Mouse (Mus musculus) myocyte (in vitro differentiated cells): ENCODE measurements at regions not wholly inside any gene's neighbourhood (a gene's known extent, or its start where the extent isn't known, plus 50 kb on each side); places are given as distances from the start of the nearest gene placed in this dataset.

ENCODE experiments used
- H3K27me3 ChIP-seq: one replicate; pipeline ENCODE4 v1.6.1; 2011; ENCODE audit not compliant: control insufficient read depth, insufficient read depth, insufficient read length
- H3K36me3 ChIP-seq: one replicate; pipeline ENCODE4 v1.6.1; 2011; ENCODE audit not compliant: control insufficient read depth, insufficient read depth
- H3K4me2 ChIP-seq: one replicate; pipeline ENCODE4 v1.6.1; 2011; ENCODE audit warnings: low read depth, control low read depth
- H3K4me3 ChIP-seq: one replicate; pipeline ENCODE4 v1.5.1; 2011; ENCODE audit warnings: mild to moderate bottlenecking, control low read depth, moderate library complexity
- H3K79me2 ChIP-seq: one replicate; pipeline ENCODE4 v1.6.1; 2011; ENCODE audit not compliant: control insufficient read depth, insufficient read depth
- H3ac ChIP-seq: one replicate; pipeline ENCODE4 v1.6.1; 2011; ENCODE audit not compliant: control insufficient read depth, insufficient read length
- CEBPB ChIP-seq: IDR thresholded peaks from 2 replicates; pipeline ENCODE4 v1.6.1; 2011; ENCODE audit warnings: mild to moderate bottlenecking, moderate library complexity; ENCODE audit not compliant: poor library complexity, insufficient read depth, severe bottlenecking
- E2F4 ChIP-seq: IDR thresholded peaks from one replicate; pipeline ENCODE4 v1.6.1; 2011; ENCODE audit warnings: mild to moderate bottlenecking, control low read depth, moderate library complexity; ENCODE audit not compliant: insufficient read depth
- MAX ChIP-seq: IDR thresholded peaks from one replicate; pipeline ENCODE4 v1.6.1; 2011; ENCODE audit warnings: low read depth, mild to moderate bottlenecking, control low read depth
- MYOD1 ChIP-seq, 3 experiments: IDR thresholded peaks; one replicate each; pipeline ENCODE4 v1.6.1; 2011; ENCODE audit warnings: control low read depth in 2 of 3, low read depth in 2 of 3, mild to moderate bottlenecking in 2 of 3, moderate library complexity in 1 of 3; ENCODE audit not compliant: insufficient read length in 2 of 3, control insufficient read depth in 1 of 3
- MYOG ChIP-seq, 3 experiments: IDR thresholded peaks; one replicate each; pipeline ENCODE4 v1.6.1; 2011; ENCODE audit warnings: control low read depth in 2 of 3, low read depth in 2 of 3, mild to moderate bottlenecking in 2 of 3; ENCODE audit not compliant: insufficient read length in 2 of 3, control insufficient read depth in 1 of 3, insufficient read depth in 1 of 3
- POLR2A ChIP-seq: IDR thresholded peaks from one replicate; pipeline ENCODE4 v1.6.1; 2011; ENCODE audit warnings: low read depth, mild to moderate bottlenecking, control low read depth, moderate library complexity; ENCODE audit not compliant: insufficient read length
- POLR2AphosphoS2 ChIP-seq: IDR thresholded peaks from one replicate; pipeline ENCODE4 v1.6.1; 2011; ENCODE audit warnings: low read depth, control low read depth; ENCODE audit not compliant: insufficient read length
- REST ChIP-seq: IDR thresholded peaks from one replicate; pipeline ENCODE4 v1.6.1; 2011; ENCODE audit warnings: mild to moderate bottlenecking, control low read depth, moderate library complexity; ENCODE audit not compliant: insufficient read depth, insufficient read length
- SRF ChIP-seq: IDR thresholded peaks from one replicate; pipeline ENCODE4 v1.6.1; 2011; ENCODE audit warnings: low read depth; ENCODE audit not compliant: control insufficient read depth, insufficient read length
- TCF12 ChIP-seq: IDR thresholded peaks from one replicate; pipeline ENCODE4 v1.6.1; 2011; ENCODE audit warnings: mild to moderate bottlenecking, control low read depth; ENCODE audit not compliant: poor library complexity, insufficient read depth, severe bottlenecking
- TCF3 ChIP-seq: IDR thresholded peaks from one replicate; pipeline ENCODE4 v1.6.1; 2011; ENCODE audit warnings: low read depth, control low read depth; ENCODE audit not compliant: insufficient read length
- USF1 ChIP-seq: IDR thresholded peaks from one replicate; pipeline ENCODE4 v1.6.1; 2011; ENCODE audit warnings: low read depth, mild to moderate bottlenecking, control low read depth, moderate library complexity

DNA sequence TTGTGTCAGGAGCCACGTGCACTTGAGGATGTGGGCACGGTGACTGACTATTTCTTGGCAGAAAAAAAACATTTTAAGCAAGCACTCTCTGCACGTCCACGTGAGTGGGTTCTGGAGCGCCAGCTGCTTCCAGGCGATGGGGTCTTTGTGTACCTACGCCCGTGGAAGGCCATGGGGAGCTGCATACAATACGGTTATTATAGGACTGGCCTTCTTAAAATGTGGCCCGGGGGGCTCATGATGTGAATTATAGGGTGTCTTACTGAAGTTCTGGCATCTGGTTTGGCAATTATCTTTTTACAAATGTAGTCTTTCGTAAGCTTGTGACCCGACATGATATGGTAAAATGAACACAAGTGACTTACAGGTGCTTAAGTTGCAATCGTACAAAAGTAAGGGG is 103.5 kb upstream of the Gmds start:
- TF ChIP-seq TCF12 (no peak), REST (no peak), POLR2A (no peak), MYOD1 (IDR thresholded peaks at IDR 0.05; ENCODE audit: control insufficient read depth in 1 of 3, insufficient read length in 2 of 3, low read depth in 2 of 3) (no peak), MAX (no peak), SRF (no peak), CEBPB (no peak), POLR2AphosphoS2 (no peak), TCF3 (no peak), E2F4 (no peak)
- Histone ChIP-seq H3K4me3 (no peak overlapping the region), H3ac (no peak overlapping the region), H3K27me3 (no peaks in the 10 kb centered on the region), H3K79me2 (no peaks in the 10 kb centered on the region), H3K36me3 (no peaks in the 10 kb centered on the region), H3K4me2 (no peak overlapping the region)

DNA sequence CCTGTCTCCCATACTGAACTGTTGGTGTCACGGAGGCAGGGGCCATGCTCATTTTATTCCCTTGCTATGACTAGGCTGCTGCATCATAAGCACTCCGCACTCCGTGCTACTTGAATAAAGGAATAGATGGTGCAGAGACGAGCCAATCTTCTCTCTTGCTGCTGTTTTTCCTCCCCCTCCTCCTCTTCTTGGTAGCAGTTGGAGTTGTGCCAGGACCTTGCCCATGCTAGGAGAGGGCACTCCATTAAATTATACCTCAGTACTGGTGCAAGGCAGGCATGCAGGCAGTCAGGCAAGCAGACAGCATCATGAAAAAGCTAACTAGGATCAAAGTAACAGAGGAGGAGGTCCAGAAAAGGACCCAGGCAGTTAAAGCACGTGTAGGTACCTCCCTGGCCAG is 96.6 kb upstream of the Gmds start:
- TF ChIP-seq CEBPB, result no peak
- no peak for TF ChIP-seq POLR2A
- TF ChIP-seq SRF, result no peak
- no peak for TF ChIP-seq MYOD1 (IDR thresholded peaks at IDR 0.05; ENCODE audit: control insufficient read depth in 1 of 3, insufficient read length in 2 of 3, low read depth in 2 of 3)
- no peak for TF ChIP-seq MYOG (IDR thresholded peaks at IDR 0.05; ENCODE audit: control insufficient read depth in 1 of 3, insufficient read depth in 1 of 3, insufficient read length in 2 of 3, low read depth in 2 of 3)
- TF ChIP-seq MAX, result no peak
- TF ChIP-seq TCF12, result no peak
- no peak for TF ChIP-seq REST
- TF ChIP-seq E2F4, result no peak
- TF ChIP-seq POLR2AphosphoS2, result no peak
- Histone ChIP-seq H3K4me3 (no peak overlapping the region), H3K36me3 (no peaks in the 10 kb centered on the region), H3ac (no peak overlapping the region), H3K4me2 (no peak overlapping the region), H3K79me2 (no peaks in the 10 kb centered on the region), H3K27me3 (no peaks in the 10 kb centered on the region)

DNA sequence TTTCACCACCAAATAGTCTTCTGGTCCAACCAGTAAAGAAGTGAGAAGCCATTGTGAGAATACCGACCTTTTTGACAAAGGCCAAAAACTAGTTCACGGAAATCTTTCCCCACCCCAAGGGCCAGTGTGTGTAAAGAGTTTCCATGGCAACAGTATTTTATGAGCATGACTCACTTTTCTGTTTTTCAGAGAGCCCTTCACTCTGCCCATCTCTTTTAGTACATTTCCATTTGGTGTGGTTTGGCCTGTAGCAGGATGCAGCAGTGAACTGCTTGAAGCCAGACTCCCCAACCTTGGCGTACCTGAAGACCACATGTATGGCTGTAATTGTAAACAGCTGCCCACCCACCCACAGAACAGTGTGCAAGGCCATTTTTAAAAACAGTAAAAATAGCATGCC is 89.9 kb upstream of the Gmds start:
- Histone ChIP-seq H3K27me3 (no peaks in the 10 kb centered on the region), H3K79me2 (no peaks in the 10 kb centered on the region), H3K4me3 (no peak overlapping the region), H3ac (no peak overlapping the region), H3K36me3 (no peaks in the 10 kb centered on the region), H3K4me2 (peak overlapping the region; percentile 67)
- peak in 1 of 3 experiments; percentile 10 for TF ChIP-seq MYOD1 (IDR thresholded peaks at IDR 0.05; ENCODE audit: control insufficient read depth in 1 of 3, insufficient read length in 2 of 3, low read depth in 2 of 3)
- no peak for TF ChIP-seq REST

DNA sequence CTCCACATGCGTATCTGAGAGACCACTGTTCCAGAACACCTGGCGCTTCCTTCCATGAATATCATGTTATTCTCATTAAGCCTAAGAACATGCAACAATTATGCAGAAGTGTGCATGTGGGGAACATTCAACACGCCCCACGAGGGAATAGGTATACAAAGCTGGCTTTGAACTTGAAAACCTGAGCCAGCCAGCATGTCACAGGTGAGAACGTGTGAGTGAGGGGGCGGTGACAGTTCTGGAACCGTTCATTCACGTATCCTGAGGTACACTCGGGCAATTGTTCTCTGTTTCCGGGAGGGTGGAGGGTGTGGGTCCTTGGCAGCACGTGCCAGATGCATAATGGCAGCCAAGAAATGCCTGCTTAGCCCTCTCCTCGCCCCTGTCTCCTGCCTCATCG is 88.4 kb upstream of the Gmds start:
- Histone ChIP-seq H3K36me3 (no peaks in the 10 kb centered on the region), H3K27me3 (no peaks in the 10 kb centered on the region), H3K4me3 (no peak overlapping the region), H3ac (no peak overlapping the region), H3K4me2 (no peak overlapping the region), H3K79me2 (no peaks in the 10 kb centered on the region)
- TF ChIP-seq MYOG (IDR thresholded peaks at IDR 0.05; ENCODE audit: control insufficient read depth in 1 of 3, insufficient read depth in 1 of 3, insufficient read length in 2 of 3, low read depth in 2 of 3), result no peak
- no peak for TF ChIP-seq CEBPB
- no peak for TF ChIP-seq TCF12
- TF ChIP-seq USF1, result no peak
- no peak for TF ChIP-seq POLR2A
- no peak for TF ChIP-seq REST
- no peak for TF ChIP-seq MYOD1 (IDR thresholded peaks at IDR 0.05; ENCODE audit: control insufficient read depth in 1 of 3, insufficient read length in 2 of 3, low read depth in 2 of 3)
- TF ChIP-seq TCF3, result no peak
- TF ChIP-seq POLR2AphosphoS2, result no peak
- no peak for TF ChIP-seq E2F4

DNA sequence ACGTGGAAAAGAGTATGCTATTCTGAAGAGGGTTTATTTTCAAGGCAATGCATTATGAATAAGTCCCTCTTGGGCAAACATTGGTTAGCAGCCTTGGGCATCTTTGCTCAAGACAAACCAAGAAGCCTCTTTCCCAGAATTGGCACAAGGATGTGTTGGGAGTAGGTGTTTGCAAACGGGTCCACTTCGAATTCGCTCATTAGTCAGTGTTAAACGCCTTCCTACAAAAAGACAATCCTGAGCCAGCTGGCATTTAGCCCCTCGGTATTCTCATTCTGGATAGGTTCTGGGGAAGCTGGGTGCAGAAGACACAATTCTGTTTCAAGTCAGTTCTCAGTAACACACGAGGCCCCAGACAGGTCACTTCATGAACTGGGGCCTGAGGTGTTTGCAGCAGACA is 87.7 kb upstream of the Gmds start:
- Histone ChIP-seq H3ac (no peak overlapping the region), H3K79me2 (no peaks in the 10 kb centered on the region), H3K4me3 (no peak overlapping the region), H3K36me3 (no peaks in the 10 kb centered on the region), H3K27me3 (no peaks in the 10 kb centered on the region), H3K4me2 (no peak overlapping the region)
- TF ChIP-seq REST (no peak), POLR2A (no peak), TCF3 (no peak), SRF (no peak), TCF12 (no peak), MYOD1 (IDR thresholded peaks at IDR 0.05; ENCODE audit: control insufficient read depth in 1 of 3, insufficient read length in 2 of 3, low read depth in 2 of 3) (no peak), USF1 (no peak), MAX (no peak), E2F4 (no peak), CEBPB (no peak), MYOG (IDR thresholded peaks at IDR 0.05; ENCODE audit: control insufficient read depth in 1 of 3, insufficient read depth in 1 of 3, insufficient read length in 2 of 3, low read depth in 2 of 3) (no peak), POLR2AphosphoS2 (no peak)
